Mouse (Mus musculus): ENCODE data around the gene Stx17. TPM values are rescaled to one million over a fixed set of nuclear protein-coding genes. Genes with fewer than 3 reads are reported as not detected.

Stx17 gene
- polyA plus RNA-seq, 1 experiment from 2014 or later, result 29.6 TPM

DNA sequence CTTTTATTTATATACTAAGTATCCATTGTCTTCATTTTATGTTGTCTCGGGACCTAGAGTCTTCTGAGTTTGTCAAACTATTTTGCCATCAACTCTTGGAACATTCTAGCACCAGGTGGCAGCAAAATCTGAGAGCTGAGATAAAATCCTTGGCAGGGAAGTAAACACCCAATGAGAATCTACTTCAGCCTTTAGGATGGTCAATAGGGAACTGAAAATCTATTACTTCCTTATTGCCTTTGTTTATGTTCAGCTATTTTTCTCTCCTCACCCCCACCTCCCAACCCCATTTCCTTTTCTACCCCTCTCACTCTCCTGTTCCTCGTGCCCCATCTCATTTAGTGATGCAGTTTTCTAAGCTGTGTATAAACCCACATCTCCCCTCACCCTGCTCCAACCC is 16.1 kb upstream of the Stx17 start:
- Histone ChIP-seq H3K27me3 (replicated peaks) (no peaks in the 10 kb centered on the region), H3K4me3 (replicated peaks) (no peak overlapping the region), H3K4me1 (no peaks in the 10 kb centered on the region), H3K4me2 (no peak overlapping the region), H3K36me3 (no peaks in the 10 kb centered on the region), H3K9me3 (no peaks in the 10 kb centered on the region), H3K27ac (no peak overlapping the region), H3K9ac (no peak overlapping the region)
- ATAC-seq (ENCODE audit: insufficient read depth, low FRiP score, low read depth), result no peak
- 70% methylated on average over 2 of the region's 2 CpGs for WGBS

DNA sequence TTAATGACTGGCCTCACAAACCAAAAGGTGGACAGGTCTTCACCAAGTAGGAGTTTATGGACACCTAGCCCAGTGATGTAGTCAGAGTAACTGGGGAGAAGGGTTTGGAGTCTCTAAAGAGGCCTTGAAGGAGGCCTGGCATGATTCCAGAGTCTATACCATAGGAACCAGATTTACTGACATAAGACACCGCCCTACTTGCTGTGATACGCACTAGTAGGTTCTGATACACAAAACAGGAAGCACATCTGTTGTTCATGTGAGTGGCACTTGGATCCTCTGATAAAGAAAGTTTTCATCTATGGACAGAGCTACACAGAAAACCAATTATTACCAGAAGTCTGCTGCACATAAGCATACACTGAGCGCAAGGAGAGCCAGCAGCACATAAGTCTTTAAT is 14.4 kb upstream of the Stx17 start:
- Histone ChIP-seq H3K36me3 (no peaks in the 10 kb centered on the region), H3K4me1 (no peaks in the 10 kb centered on the region), H3K4me3 (replicated peaks) (no peak overlapping the region), H3K9me3 (no peaks in the 10 kb centered on the region), H3K9ac (no peak overlapping the region), H3K27ac (no peak overlapping the region), H3K27me3 (replicated peaks) (no peaks in the 10 kb centered on the region), H3K4me2 (no peak overlapping the region)
- ATAC-seq (ENCODE audit: insufficient read depth, low FRiP score, low read depth), result no peak
- 79% methylated on average over 3 of the region's 3 CpGs for WGBS

DNA sequence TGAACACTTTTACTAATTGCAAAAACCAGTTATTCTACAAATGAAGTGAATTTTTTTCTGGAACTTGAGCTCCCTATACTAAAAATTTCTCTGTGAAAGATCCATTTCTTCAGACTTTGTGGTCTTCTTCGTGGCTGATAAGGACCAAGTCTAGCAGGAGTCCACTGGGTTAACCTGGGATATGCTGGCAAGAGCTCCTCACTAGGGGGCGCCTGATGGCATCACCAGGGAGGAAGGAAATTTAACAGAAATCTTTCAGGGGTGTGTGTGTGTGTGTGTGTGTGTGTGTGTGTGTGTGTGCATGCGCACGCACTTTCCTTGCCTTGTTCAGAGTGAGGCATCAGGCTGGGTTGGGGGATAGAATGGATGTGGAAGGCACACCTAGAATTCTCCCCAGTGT is 8.5 kb upstream of the Stx17 start:
- WGBS, result 62% methylated on average over 4 of the region's 4 CpGs
- Histone ChIP-seq H3K4me2 (no peak overlapping the region), H3K27ac (no peak overlapping the region), H3K4me1 (no peaks in the 10 kb centered on the region), H3K9ac (no peak overlapping the region), H3K9me3 (no peaks in the 10 kb centered on the region), H3K4me3 (replicated peaks) (no peak overlapping the region), H3K36me3 (no peaks in the 10 kb centered on the region), H3K27me3 (replicated peaks) (no peaks in the 10 kb centered on the region)
- no peak for ATAC-seq (ENCODE audit: insufficient read depth, low FRiP score, low read depth)

DNA sequence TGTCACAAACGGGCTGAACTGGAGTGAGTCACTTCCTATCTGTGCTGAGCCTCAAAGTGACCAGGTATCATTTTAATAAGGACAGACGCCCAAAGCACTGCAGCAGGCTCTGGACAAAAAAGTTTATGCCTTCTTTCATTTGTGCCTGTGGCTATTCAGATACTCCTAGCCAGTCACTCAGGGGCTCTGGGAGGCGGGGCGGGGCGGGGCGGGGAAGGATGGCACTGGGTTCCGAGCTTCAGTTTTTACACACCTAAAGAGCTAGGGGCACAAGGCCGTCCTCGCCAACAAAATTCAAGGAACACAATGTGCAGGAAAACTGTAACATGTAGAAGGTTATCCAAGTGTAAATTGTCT is 321 bp upstream of the Stx17 start:
- no peaks in the 10 kb centered on the region for H3K4me1 ChIP-seq
- no peak overlapping the region; the same call in 1 of the 2 replicates for H3K9ac ChIP-seq
- H3K36me3 ChIP-seq, result no peaks in the 10 kb centered on the region
- peak; percentile 84 for ATAC-seq (ENCODE audit: insufficient read depth, low FRiP score, low read depth)
- no peaks in the 10 kb centered on the region for H3K9me3 ChIP-seq
- no peak overlapping the region for H3K27ac ChIP-seq
- WGBS, result 5% methylated on average over 9 of the region's 9 CpGs
- peak overlapping the region; percentile 80 for H3K4me2 ChIP-seq
- peak overlapping the region; percentile 85 for H3K4me3 ChIP-seq (replicated peaks)
- H3K27me3 ChIP-seq (replicated peaks), result no peaks in the 10 kb centered on the region

DNA sequence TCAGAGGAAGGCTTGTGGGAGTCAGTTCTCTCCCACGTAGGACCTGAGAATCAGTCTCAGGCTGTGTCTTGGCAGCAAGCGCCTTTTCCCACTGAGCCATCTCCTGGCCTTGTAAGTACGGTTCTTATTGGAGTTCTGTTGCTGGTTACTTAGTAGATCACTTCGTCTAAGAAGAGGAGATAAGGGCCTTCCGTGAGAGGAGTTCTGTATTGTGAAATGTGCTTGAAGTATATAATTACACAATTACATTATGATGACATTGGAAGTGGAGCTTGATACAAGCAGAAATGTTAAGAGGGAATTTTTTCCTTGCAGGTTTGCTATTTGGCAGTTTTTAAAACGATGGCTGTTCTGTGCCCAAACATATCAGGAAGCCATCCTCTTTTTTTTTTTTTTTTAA is 5.6 kb downstream of the Stx17 start:
- 85% methylated on average over 6 of the region's 6 CpGs for WGBS
- H3K9me3 ChIP-seq, result no peaks in the 10 kb centered on the region
- no peak for ATAC-seq (ENCODE audit: insufficient read depth, low FRiP score, low read depth)

DNA sequence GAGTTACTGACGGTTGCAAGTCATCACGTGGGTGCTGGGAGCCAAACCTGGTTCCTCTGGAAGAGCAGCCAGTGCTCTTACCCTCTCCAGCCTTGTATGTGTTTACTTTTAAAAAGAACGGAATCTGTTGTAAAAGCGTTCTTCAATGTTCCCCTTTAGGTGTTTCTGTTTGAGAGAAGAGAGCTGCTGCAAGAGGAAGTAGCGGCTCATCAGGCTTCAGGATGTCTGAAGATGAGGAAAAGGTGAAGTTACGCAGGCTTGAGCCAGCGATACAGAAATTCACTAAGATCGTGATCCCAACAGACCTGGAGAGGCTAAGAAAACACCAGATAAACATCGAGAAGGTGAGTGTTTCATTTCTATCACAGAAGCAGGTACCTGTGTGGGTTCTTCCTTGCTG is 6.9 kb downstream of the Stx17 start:
- Histone ChIP-seq H3K4me3 (replicated peaks) (no peak overlapping the region), H3K4me2 (no peak overlapping the region), H3K9ac (no peak overlapping the region), H3K27me3 (replicated peaks) (no peaks in the 10 kb centered on the region), H3K36me3 (0 out of 2 replicates have a peak, but pooled peaks cover 4% of the 10 kb centered on the region), H3K9me3 (no peaks in the 10 kb centered on the region), H3K4me1 (no peaks in the 10 kb centered on the region), H3K27ac (no peak overlapping the region)
- ATAC-seq (ENCODE audit: insufficient read depth, low FRiP score, low read depth), result no peak
- 89% methylated on average over 9 of the region's 9 CpGs for WGBS

More for the DNA sequence above, 5.6 kb downstream of the Stx17 start:
- Histone ChIP-seq H3K27ac (no peak overlapping the region), H3K4me2 (no peak overlapping the region), H3K27me3 (replicated peaks) (no peaks in the 10 kb centered on the region), H3K36me3 (0 out of 2 replicates have a peak, but pooled peaks cover 4% of the 10 kb centered on the region), H3K4me1 (no peaks in the 10 kb centered on the region), H3K9ac (no peak overlapping the region), H3K4me3 (replicated peaks) (no peak overlapping the region)

DNA sequence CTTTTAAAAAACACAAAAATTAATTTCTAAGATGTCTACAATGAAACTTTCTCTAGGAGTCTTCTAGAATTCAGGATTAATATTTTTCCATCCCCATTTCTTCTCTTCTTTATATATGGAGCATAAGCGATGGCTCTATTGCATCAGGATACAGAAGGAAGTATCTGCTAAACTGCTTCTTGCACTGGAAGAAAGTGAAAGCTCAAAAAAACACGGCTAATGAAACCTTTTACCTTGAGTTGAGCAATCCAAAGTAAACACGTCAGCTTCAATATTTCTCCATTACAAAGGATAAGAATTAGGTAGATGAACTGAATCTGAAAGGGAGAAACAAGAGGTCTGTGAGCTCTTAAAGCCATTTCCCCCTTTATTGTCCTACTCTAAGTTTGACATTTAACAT is 8.0 kb downstream of the Stx17 start:
- H3K4me3 ChIP-seq (replicated peaks), result no peak overlapping the region
- H3K4me1 ChIP-seq, result no peaks in the 10 kb centered on the region
- H3K9me3 ChIP-seq, result no peaks in the 10 kb centered on the region
- H3K4me2 ChIP-seq, result no peak overlapping the region
- no peak for ATAC-seq (ENCODE audit: insufficient read depth, low FRiP score, low read depth)
- 0 out of 2 replicates have a peak, but pooled peaks cover 4% of the 10 kb centered on the region for H3K36me3 ChIP-seq
- no peak overlapping the region for H3K27ac ChIP-seq
- no peaks in the 10 kb centered on the region for H3K27me3 ChIP-seq (replicated peaks)
- H3K9ac ChIP-seq, result no peak overlapping the region
- WGBS, result 69% methylated on average over 3 of the region's 3 CpGs

DNA sequence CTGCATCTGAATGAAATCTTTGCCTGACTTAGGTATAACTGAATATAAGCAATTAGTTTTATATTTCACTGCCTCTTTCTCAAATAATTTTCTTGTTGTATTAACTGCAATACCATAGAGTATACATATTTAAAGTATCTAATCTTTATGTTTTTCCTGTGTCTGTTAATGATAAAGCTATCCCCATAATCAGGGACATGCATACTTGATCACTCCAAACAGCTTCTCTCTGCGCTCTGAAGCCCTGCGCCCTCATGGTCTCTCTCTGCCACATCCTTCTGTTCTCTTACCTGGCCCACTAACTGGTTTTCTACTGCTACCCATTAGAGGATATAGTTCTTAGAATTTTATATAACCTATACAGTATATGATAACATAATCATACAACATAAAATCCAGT is 24.8 kb downstream of the Stx17 start:
- ATAC-seq (ENCODE audit: insufficient read depth, low FRiP score, low read depth), result no peak
- H3K4me2 ChIP-seq, result no peak overlapping the region
- WGBS, result 94% methylated on average over 2 of the region's 2 CpGs
- H3K27me3 ChIP-seq (replicated peaks), result no peaks in the 10 kb centered on the region
- 0 out of 2 replicates have a peak, but pooled peaks cover 5% of the 10 kb centered on the region for H3K36me3 ChIP-seq
- no peaks in the 10 kb centered on the region for H3K9me3 ChIP-seq
- H3K4me3 ChIP-seq (replicated peaks), result no peak overlapping the region
- no peaks in the 10 kb centered on the region for H3K4me1 ChIP-seq
- no peak overlapping the region for H3K27ac ChIP-seq
- no peak overlapping the region for H3K9ac ChIP-seq

DNA sequence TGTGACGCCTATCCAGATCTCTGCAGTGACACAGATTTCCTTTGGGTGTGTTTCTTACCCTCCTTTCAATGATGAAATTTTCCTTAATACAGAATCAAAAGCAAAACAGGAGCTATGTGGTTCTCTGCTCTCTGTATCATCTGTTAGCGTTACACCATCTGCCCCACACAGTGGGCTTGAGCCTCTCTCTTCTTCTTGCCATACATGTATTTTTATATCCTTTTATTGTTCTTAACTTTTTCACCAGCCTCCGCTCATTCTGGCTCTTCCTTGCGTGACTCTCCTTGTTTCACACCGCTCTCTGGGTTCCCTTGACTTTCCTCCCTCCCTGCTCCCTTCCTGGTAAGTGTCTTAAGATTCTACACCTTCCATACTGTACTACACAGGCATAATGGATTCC is 28.5 kb downstream of the Stx17 start:
- Histone ChIP-seq H3K4me1 (no peaks in the 10 kb centered on the region), H3K9me3 (no peaks in the 10 kb centered on the region), H3K9ac (no peak overlapping the region), H3K4me3 (replicated peaks) (no peak overlapping the region), H3K27ac (no peak overlapping the region), H3K27me3 (replicated peaks) (no peaks in the 10 kb centered on the region), H3K4me2 (no peak overlapping the region), H3K36me3 (0 out of 2 replicates have a peak, but pooled peaks cover 2% of the 10 kb centered on the region)
- WGBS, result 89% methylated on average over 5 of the region's 5 CpGs
- no peak for ATAC-seq (ENCODE audit: insufficient read depth, low FRiP score, low read depth)

DNA sequence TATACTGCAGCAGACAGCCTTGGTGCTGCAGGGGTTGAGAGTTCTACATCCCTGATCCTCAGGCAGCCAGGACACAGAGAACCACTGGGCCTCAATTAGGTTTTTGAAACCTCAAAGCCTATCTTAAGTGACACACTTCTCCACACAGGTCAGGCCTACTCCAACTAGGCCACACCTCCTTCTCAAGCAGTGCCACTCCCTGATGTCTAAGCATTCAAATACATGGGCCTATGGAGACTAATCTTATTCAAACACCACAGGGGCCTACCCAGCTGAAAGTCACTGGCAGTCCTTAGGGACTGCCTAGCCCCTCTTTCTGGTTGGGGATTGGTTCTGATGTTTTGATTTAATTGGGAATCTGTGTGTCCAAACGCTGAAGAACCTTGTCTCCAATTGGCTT is 31.1 kb downstream of the Stx17 start:
- Histone ChIP-seq H3K4me2 (no peak overlapping the region), H3K27ac (no peak overlapping the region), H3K27me3 (replicated peaks) (no peaks in the 10 kb centered on the region), H3K4me1 (no peaks in the 10 kb centered on the region), H3K4me3 (replicated peaks) (no peak overlapping the region), H3K9me3 (no peaks in the 10 kb centered on the region), H3K36me3 (no peaks in the 10 kb centered on the region), H3K9ac (no peak overlapping the region)
- 77% methylated on average over 1 of the region's 1 CpGs for WGBS
- peak; percentile 91 for ATAC-seq (ENCODE audit: insufficient read depth, low FRiP score, low read depth)

DNA sequence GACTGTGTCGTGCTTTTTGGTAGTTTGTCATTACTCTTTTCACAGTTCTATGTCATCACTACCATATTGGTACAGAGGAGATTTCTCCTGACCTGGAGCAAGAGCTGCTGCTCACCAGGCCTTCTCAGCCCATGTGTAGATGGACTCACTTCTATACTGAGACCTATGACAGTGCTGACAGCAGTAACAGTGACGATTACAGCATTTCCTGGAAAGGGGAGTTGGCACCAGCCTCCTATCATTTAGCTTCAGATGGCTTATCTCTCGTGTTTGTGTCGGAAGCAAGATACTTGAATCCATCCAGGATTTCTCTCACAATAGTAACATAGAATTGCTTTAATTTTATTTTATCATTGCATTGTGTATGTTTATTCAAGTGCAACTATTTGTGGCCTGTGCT is 35.7 kb downstream of the Stx17 start:
- Histone ChIP-seq H3K27me3 (replicated peaks) (no peaks in the 10 kb centered on the region), H3K4me2 (no peak overlapping the region), H3K4me3 (replicated peaks) (no peak overlapping the region), H3K9me3 (no peaks in the 10 kb centered on the region), H3K4me1 (no peaks in the 10 kb centered on the region), H3K36me3 (no peaks in the 10 kb centered on the region), H3K9ac (no peak overlapping the region), H3K27ac (no peak overlapping the region)
- 77% methylated on average over 4 of the region's 4 CpGs for WGBS
- ATAC-seq (ENCODE audit: insufficient read depth, low FRiP score, low read depth), result no peak

DNA sequence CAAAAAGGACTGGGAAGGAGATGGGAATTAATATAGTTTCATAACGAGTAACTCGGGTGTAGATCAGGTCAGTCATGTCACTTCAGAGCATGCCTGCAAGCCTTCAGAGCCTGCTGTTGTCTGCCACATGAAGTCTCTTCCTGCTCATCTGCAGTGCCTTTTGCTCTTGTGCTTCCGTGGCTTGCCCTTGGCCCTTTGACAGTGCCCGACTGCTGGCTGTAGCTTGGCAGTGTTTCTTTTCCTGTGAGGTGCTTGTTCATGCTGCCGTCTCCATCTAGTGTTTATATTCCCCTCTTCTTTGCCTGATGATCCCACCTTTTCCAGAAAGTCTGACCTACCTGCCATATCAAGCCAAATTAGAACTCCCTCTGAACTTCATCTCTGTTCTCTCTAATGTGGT is 39.1 kb downstream of the Stx17 start:
- Histone ChIP-seq H3K9ac (no peak overlapping the region), H3K4me3 (replicated peaks) (no peak overlapping the region), H3K4me2 (no peak overlapping the region), H3K9me3 (no peaks in the 10 kb centered on the region), H3K27me3 (replicated peaks) (no peaks in the 10 kb centered on the region), H3K4me1 (no peaks in the 10 kb centered on the region), H3K27ac (no peak overlapping the region), H3K36me3 (peaks cover 9% of the 10 kb centered on the region)
- 79% methylated on average over 5 of the region's 5 CpGs for WGBS
- ATAC-seq (ENCODE audit: insufficient read depth, low FRiP score, low read depth), result no peak

DNA sequence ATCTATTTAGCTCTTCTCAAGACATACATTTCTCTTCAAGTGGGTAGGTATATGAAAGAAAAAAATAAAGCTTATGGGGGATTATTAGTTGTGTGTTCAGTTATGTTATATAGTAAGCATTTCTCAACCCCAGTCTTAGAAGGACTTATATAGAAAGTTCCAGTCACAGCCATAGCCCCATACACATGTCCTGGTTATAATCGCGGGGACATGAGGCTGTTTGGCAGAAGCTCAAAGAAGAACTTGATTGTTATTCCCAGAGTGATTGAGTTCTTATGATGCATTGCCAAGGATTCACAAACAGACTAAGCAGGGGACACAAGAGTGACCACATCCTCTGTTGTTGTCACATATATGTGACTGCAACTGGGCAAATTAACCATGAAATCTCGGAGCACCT is 51.0 kb downstream of the Stx17 start:
- Histone ChIP-seq H3K27ac (no peak overlapping the region), H3K9ac (no peak overlapping the region), H3K27me3 (replicated peaks) (no peaks in the 10 kb centered on the region), H3K36me3 (no peaks in the 10 kb centered on the region), H3K4me1 (no peaks in the 10 kb centered on the region), H3K9me3 (no peaks in the 10 kb centered on the region), H3K4me2 (no peak overlapping the region), H3K4me3 (replicated peaks) (no peak overlapping the region)
- 85% methylated on average over 3 of the region's 3 CpGs for WGBS
- no peak for ATAC-seq (ENCODE audit: insufficient read depth, low FRiP score, low read depth)
